Mouse (Mus musculus): Measurements from ENCODE around the gene Os9.
"Not testable (repeated sequence)": the region's sequence is repeated elsewhere in the genome, so short reads cannot be mapped to it uniquely, and the experiment has no call there.

The Os9 gene

GRCm38 (mm10) chr10:127081996-127082620 lies 38.8 kb downstream of the Os9 start:
- no peak for DNase-seq (ENCODE audit: low read depth, low spot score)

GRCm38 (mm10) chr10:127080901-127081780 lies 39.8 kb downstream of the Os9 start:
- no peak for DNase-seq (ENCODE audit: low read depth, low spot score)

DNA sequence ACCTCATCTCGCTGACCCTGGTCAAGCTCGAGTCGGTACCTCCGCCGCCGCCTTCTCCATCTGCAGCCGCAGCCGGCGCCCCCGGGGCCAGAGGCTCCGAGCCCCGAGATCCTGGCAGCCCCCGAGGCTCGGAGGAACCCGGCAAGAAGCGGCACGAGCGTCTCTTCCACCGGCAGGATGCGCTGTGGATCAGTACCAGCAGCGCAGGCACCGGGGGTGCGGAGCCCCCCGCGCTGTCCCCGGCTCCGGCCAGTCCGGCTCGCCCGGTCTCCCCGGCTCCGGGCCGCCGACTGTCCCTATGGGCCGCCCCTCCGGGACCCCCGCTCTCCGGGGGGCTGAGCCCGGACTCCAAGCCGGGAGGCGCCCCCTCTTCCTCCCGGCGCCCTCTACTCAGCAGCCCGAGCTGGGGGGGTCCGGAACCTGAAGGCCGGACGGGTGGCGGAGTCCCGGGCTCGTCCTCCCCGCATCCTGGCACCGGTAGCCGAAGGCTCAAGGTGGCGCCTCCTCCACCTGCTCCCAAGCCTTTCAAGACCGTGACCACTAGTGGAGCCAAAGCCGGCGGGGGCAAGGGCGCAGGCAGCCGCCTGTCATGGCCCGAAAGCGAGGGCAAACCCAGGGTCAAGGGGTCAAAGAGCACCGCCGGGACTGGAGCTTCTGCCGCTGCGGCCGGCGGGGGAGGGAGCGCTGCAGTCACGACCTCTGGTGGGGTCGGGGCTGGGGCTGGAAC lies 41.1 kb downstream of the Os9 start:
- no peak for DNase-seq (ENCODE audit: low read depth, low spot score)

DNA sequence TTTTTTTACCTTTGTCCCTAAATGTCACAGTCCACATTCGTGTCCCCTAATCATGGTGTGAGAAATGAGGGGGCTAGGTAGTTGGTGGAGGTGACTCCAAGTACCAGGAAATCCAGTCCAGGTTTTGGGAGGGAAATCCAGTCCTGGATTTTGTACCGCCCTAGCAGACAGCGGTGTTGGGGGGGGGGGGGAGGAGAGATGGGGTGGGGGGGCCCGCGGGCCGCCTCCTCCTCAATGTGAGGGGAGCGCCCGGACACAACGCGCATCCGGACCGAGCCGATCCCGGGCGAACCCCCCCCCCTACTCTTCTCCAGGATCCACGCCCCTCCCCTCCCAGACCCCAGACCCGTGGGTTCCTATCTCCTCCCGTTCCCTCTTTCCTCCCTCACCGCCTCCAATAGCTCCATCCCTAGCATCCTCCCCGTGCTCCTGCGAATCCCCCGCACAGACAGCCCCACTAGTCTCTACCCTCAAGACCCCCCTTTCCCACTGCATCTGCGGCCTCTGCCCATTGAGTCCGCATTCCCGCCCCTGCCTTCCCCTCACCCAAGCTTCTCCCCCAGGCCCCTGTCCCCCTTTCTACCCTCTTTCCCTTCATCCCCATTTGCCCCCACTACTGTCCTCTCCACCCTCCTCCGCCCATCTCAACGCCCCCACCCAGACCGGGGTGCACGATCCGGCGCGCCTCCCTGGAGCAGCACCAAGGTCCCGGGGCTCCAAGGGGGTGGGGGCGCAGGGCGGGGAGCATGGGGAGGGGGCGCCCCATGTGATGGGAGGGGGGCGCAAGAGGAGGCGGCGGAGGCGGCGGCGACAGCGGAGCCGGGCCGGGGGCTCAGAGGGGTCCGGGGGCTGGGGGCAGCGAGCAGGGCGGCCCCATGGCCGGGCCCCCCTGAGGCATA lies 42.0 kb downstream of the Os9 start:
- no peak for DNase-seq (ENCODE audit: low read depth, low spot score)

DNA sequence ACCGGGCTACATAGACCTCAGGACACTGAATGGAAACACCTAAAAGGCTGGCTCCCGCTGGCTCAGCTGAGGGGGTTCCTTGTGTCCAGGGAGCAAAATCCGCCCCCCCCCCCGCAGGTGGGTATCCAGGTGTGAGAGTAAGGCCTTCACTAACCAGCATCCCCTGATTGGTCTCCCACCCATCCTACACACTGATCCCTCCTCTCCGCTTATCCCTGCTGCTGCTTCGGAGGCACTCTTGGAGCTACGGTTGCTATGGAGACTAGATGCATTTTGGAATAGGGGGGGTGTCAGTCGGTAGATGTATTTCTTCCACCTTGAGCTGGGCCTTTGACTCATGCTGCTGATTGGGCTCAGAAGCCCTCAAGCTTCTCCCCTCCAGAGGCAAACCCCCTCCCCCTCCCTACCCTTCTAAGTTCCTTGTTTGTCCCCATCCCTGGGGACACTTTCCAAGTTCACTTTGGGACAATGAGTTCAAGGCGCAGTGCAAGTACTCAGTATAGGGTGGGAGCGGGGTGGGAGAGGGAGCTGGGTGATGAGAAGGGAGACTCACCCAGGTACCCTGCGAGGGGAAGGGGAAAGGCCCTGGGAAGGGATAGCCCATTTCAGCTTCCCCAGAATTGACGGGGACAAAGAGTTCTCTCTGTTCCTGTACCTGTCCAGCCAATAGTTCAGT lies 42.8 kb downstream of the Os9 start:
- no peak for DNase-seq (ENCODE audit: low read depth, low spot score)

GRCm38 (mm10) chr10:127077515-127077914 lies 43.4 kb downstream of the Os9 start:
- DNase-seq (ENCODE audit: low read depth, low spot score): no peak

- DNase-seq (ENCODE audit: low read depth, low spot score): peak; percentile 90
Observed at GRCm38 (mm10) chr10:127076082-127076481, 44.8 kb downstream of the Os9 start.

GRCm38 (mm10) chr10:127075651-127076050 lies 45.3 kb downstream of the Os9 start:
- no peak for DNase-seq (ENCODE audit: low read depth, low spot score)

DNA sequence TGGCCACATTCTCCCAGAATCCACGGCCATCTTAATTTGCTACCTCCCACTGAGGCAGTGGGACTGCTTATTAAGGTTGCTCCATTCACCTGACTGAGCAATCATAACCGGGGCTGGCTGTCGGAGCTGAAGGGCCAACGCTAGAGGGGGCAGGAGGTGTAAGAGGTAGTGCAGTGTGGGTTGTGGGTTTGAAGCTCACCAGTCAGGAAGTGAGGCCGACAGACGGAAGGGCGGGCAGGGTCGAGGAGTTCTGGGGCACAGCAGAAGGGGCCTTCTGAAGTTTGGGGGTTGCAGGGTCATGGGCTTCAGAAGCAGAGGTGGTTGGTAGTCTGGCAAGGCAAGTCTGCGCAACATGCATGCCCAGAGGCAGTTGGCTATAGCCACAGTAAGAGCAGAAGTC lies 45.9 kb downstream of the Os9 start, which contains the start of gene Agap2:
Gene Agap2 (plus strand): TSS at position 205 of the 400 bp plus-strand sequence.
- DNase-seq (ENCODE audit: low read depth, low spot score): peak; percentile 92

- DNase-seq (ENCODE audit: low read depth, low spot score): no peak
Observed at GRCm38 (mm10) chr10:127073981-127074380, 47.0 kb downstream of the Os9 start.

- not testable (repeated sequence) for DNase-seq (ENCODE audit: low read depth, low spot score)
Observed at GRCm38 (mm10) chr10:127072969-127073368, 48.0 kb downstream of the Os9 start.

DNA sequence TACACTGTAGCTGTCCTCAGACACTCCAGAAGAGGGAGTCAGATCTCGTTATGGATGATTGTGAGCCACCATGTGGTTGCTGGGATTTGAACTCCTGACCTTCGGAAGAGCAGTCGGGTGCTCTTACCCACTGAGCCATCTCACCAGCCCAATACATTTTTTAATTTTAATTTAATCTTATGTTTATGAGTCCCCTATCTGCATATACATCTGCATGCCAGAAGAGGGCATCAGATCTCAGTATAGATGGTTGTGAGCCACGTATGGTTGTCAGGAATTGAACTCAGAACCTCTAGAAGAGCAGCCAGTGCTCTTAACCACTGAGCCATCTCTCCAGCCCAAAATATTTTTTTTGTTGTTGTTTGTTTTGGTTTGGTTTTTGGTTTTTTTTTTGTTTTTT lies 48.7 kb downstream of the Os9 start:
- not testable (repeated sequence) for DNase-seq (ENCODE audit: low read depth, low spot score)

DNA sequence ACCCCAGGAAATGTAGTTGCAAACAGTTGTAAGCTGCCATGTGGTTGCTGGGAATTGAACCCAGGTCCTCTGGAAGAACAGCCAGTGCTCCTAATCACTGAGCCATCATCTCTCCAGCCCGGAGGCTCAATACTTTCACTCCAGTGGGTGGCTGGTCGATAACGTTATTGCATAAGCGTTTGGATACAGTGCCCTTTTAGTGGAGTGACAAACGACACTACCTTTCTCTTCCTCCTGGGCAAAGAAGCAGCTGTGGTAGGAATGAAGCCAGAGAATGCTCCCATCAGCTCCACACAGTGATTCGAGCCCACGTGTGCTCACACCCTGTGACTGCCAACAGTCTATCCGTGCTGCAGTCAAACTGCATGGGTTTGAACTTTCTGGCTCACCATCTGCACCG lies 49.7 kb downstream of the Os9 start:
- no peak for DNase-seq (ENCODE audit: low read depth, low spot score)

- peak; percentile 84 for DNase-seq (ENCODE audit: low read depth, low spot score)
Observed at GRCm38 (mm10) chr10:127070190-127071121, 50.5 kb downstream of the Os9 start, which contains the start of gene Tspan31. TSS of gene Tspan31 (minus strand) at chr10:127070264.

GRCm38 (mm10) chr10:127069281-127070189 lies 51.4 kb downstream of the Os9 start:
- no peak for DNase-seq (ENCODE audit: low read depth, low spot score)

GRCm38 (mm10) chr10:127068360-127069038 lies 52.4 kb downstream of the Os9 start:
- no peak for DNase-seq (ENCODE audit: low read depth, low spot score)

GRCm38 (mm10) chr10:127066519-127067018 lies 54.4 kb downstream of the Os9 start:
- no peak for DNase-seq (ENCODE audit: low read depth, low spot score)

DNA sequence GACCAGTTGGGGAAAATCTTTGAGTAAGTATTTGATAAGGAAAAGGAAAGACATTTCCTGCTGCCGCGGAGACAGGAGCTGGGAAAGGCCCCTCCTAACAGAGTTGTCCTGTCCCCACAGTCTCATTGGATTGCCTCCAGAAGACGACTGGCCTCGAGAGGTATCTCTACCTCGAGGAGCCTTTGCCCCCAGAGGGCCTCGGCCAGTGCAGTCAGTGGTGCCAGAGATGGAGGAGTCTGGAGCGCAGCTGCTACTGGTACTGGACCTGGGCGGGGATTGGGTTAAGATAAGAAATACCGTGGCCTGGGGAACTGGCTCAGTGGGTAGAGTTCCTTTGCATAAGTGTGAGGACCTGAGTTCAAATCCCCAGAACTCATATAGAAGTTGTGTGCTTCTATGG lies 55.0 kb downstream of the Os9 start:
- no peak for DNase-seq (ENCODE audit: low read depth, low spot score)
